Mouse (Mus musculus): ENCODE results near the gene Lhx9. TPM values are rescaled to one million over a fixed set of nuclear protein-coding genes. Genes with fewer than 3 reads are reported as not detected.

Gene Lhx9
- total RNA-seq, 2 experiments from 2014 or later: not detected

- no peak for DNase-seq (ENCODE audit: low spot score in 2 of 2)
These were observed 7.7 kb downstream of the Lhx9 start for GRCm38 (mm10) chr1:138840440-138841305.

- peak in 1 of 2 experiments; percentile 12 for DNase-seq (ENCODE audit: low spot score in 2 of 2)
These were observed 8.5 kb downstream of the Lhx9 start for GRCm38 (mm10) chr1:138839809-138840430.

GRCm38 (mm10) chr1:138839291-138839690 is 9.1 kb downstream of the Lhx9 start:
- no peak for DNase-seq (ENCODE audit: low spot score in 2 of 2)

- DNase-seq (ENCODE audit: low spot score in 2 of 2): peak in 1 of 2 experiments; percentile 10
These were observed 10.3 kb downstream of the Lhx9 start for GRCm38 (mm10) chr1:138837786-138838743.

GRCm38 (mm10) chr1:138835355-138835900 is 12.9 kb downstream of the Lhx9 start:
- no peak for DNase-seq (ENCODE audit: low spot score in 2 of 2)

- no peak for DNase-seq (ENCODE audit: low spot score in 2 of 2)
These were observed 17.1 kb downstream of the Lhx9 start for GRCm38 (mm10) chr1:138831309-138831708.

GRCm38 (mm10) chr1:138826841-138827240 is 21.5 kb downstream of the Lhx9 start:
- no peak for DNase-seq (ENCODE audit: low spot score in 2 of 2)

GRCm38 (mm10) chr1:138822985-138823322 is 25.4 kb downstream of the Lhx9 start:
- DNase-seq (ENCODE audit: low spot score in 2 of 2): no peak

GRCm38 (mm10) chr1:138822255-138822984 is 26.0 kb downstream of the Lhx9 start:
- no peak for DNase-seq (ENCODE audit: low spot score in 2 of 2)

GRCm38 (mm10) chr1:138801732-138802131 is 46.6 kb downstream of the Lhx9 start:
- no peak for DNase-seq (ENCODE audit: low spot score in 2 of 2)

- DNase-seq (ENCODE audit: low spot score in 2 of 2): no peak
These were observed 47.1 kb downstream of the Lhx9 start for GRCm38 (mm10) chr1:138801296-138801695.

- no peak for DNase-seq (ENCODE audit: low spot score in 2 of 2)
These were observed 48.6 kb downstream of the Lhx9 start for GRCm38 (mm10) chr1:138799692-138800314.

- no peak for DNase-seq (ENCODE audit: low spot score in 2 of 2)
These were observed 50.3 kb downstream of the Lhx9 start for GRCm38 (mm10) chr1:138798110-138798509.

- DNase-seq (ENCODE audit: low spot score in 2 of 2): no peak
These were observed 62.5 kb downstream of the Lhx9 start for GRCm38 (mm10) chr1:138785856-138786255.

GRCm38 (mm10) chr1:138784019-138784418 is 64.4 kb downstream of the Lhx9 start:
- no peak for DNase-seq (ENCODE audit: low spot score in 2 of 2)

Other genes with a start within 250 kb of the Lhx9 start
- gene Nek7, start 228.4 kb downstream of the Lhx9 start, total RNA-seq (2021): 10 to 100 TPM; 49.9 to 62.8 TPM
- 10 to 100 TPM; 19.9 to 24.1 TPM for gene 2310009B15Rik, start 8.3 kb upstream of the Lhx9 start, total RNA-seq (2021)
- 10 to 100 TPM; 29.4 to 31.7 TPM for gene Dennd1b, start 114.9 kb upstream of the Lhx9 start, total RNA-seq (2021)

Measured in gastrocnemius, postnatal 4 days (tissue).